Mouse (Mus musculus) embryonic fibroblast, embryonic 13.5 days (primary cell): ENCODE results near the gene Lamp2.

Experiments used
- CTCF ChIP-seq: IDR thresholded peaks from 2 replicates; pipeline ENCODE4 v1.5.1; 2011; ENCODE audit warnings: mild to moderate bottlenecking, control low read depth, low read length, moderate library complexity, borderline replicate concordance; ENCODE audit not compliant: insufficient read depth
- POLR2A ChIP-seq: IDR thresholded peaks from 2 replicates; pipeline ENCODE4 v1.6.1; 2011; ENCODE audit warnings: low read depth, mild to moderate bottlenecking, control low read depth, low read length, moderate library complexity

- TF ChIP-seq CTCF (no peak), POLR2A (no peak)
These were observed 16.9 kb upstream of the Lamp2 start for GRCm38 (mm10) chrX:38473164-38473536.
